Mouse (Mus musculus) heart, embryonic 16.5 days (tissue): ENCODE measurements around the gene Agbl3. TPM values are rescaled to one million over a fixed set of nuclear protein-coding genes. Genes with fewer than 3 reads are reported as not detected.

ENCODE experiments used
- ATAC-seq: fragments of 200-750 bp; cut with Nextera tagmentation; replicated peaks from 2 replicates; pipeline ENCODE4 v1.8.0; 2017; ENCODE audit warnings: moderate number of reproducible peaks; ENCODE audit not compliant: insufficient read depth, low FRiP score; ENCODE audit errors: extremely low read depth
- H3K27ac ChIP-seq: fragments of 300-500 bp; sonication (generic); 2 replicates; pipeline ENCODE4 v1.5.1; 2014; ENCODE audit warnings: mild to moderate bottlenecking, low read length, control low read depth, moderate library complexity
- H3K27me3 ChIP-seq: fragments of 300-500 bp; sonication (generic); 2 replicates; pipeline ENCODE4 v1.6.1; 2014; ENCODE audit warnings: low read length, mixed read lengths; ENCODE audit not compliant: control insufficient read depth, insufficient read depth
- H3K36me3 ChIP-seq: fragments of 300-500 bp; sonication (generic); 2 replicates; pipeline ENCODE4 v1.6.1; 2014; ENCODE audit not compliant: control insufficient read depth, insufficient read depth
- H3K4me1 ChIP-seq: fragments of 300-500 bp; sonication (generic); 2 replicates; pipeline ENCODE4 v1.6.1; 2014; ENCODE audit warnings: low read length, mixed read lengths; ENCODE audit not compliant: control insufficient read depth, insufficient read depth
- H3K4me2 ChIP-seq: fragments of 300-500 bp; sonication (generic); 2 replicates; pipeline ENCODE4 v1.6.1; 2014; ENCODE audit warnings: low read depth, mild to moderate bottlenecking, control low read depth, low read length
- H3K4me3 ChIP-seq: fragments of 300-500 bp; sonication (generic); 2 replicates; pipeline ENCODE4 v1.5.1; 2014; ENCODE audit warnings: mild to moderate bottlenecking, control low read depth, low read length
- H3K9ac ChIP-seq: fragments of 300-500 bp; sonication (generic); 2 replicates; pipeline ENCODE4 v1.6.1; 2014; ENCODE audit warnings: low read length, control low read depth
- H3K9me3 ChIP-seq: fragments of 300-500 bp; sonication (generic); replicated peaks from 2 replicates; pipeline ENCODE4 v1.6.1; 2016; ENCODE audit warnings: low read length; ENCODE audit not compliant: control insufficient read depth
- WGBS: fragments of 180-500 bp; shearing (Covaris S2); extraction: QIAGEN DNeasy Blood & Tissue Kit; methylation state at CpG from one replicate; pipeline ENCODE4 v1.1.7; 2014; 5-methylcytosine and 5-hydroxymethylcytosine counted together
- polyA plus RNA-seq: library from polyadenylated mRNA; unstranded; fragments of >200 nt; fragmentation: Nextera tagmentation; extraction: Ambion mirVana; gene quantifications from 2 replicates; pipeline ENCODE4 v1.2.1, GENCODE M21; 2015

Gene Agbl3
- polyA plus RNA-seq, result 4.4 and 7.9 TPM in 2 replicates

DNA sequence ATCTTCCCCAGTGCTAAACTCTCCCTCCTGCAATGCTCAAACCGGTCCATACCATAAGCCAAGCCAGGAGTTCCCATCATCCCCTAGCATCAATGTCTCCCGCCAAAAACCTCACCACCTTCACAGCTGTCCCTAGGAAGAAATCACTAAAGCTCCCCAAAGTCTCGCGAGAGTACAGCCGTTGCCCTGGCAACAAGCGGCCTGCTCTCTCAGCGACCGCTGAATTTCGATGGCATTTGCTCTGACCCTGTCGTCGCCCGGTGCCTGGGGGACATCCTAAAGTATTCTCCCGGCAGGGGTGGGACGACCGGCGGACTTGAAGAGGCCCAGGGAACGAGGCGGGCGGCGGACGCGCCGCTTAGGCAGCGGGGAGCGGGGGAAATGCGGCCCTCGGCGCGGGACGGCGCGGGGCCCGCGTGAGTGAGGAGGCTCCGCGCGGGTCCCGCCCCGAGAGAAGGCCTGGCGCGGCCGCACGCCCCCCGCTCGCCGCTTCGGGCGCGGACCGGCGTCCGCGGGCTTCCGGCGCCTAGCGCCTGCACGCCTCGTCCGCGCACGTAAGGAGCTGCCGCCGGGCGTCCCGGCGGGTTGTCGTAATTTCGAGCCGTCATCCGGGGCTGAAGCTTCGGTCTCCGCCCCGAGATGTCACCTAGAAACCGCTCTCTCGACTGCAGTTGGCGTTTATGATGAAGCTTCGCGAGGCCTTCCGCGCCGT is at the start of gene Agbl3:
Gene Agbl3 (plus strand): TSS at position 202 of the 712 bp plus-strand sequence.
- peak within 1 kb of the TSS; percentile 79 for H3K4me3 ChIP-seq
- peak; percentile 89 for ATAC-seq
- H3K9me3 ChIP-seq, result no peaks in the 10 kb centered on the region
- WGBS, result under 1% methylated on average over 76 of the region's 81 CpGs
- no peaks in the 10 kb centered on the region; the same call in 1 of the 2 replicates for H3K4me1 ChIP-seq
- H3K4me2 ChIP-seq, result peak within 1 kb of the TSS; percentile 83
- peak within 1 kb of the TSS; percentile 99 for H3K27ac ChIP-seq
- peak within 1 kb of the TSS; percentile 96 for H3K9ac ChIP-seq
- no peaks in the 10 kb centered on the region for H3K27me3 ChIP-seq
- H3K36me3 ChIP-seq, result no peaks in the 10 kb centered on the region

DNA sequence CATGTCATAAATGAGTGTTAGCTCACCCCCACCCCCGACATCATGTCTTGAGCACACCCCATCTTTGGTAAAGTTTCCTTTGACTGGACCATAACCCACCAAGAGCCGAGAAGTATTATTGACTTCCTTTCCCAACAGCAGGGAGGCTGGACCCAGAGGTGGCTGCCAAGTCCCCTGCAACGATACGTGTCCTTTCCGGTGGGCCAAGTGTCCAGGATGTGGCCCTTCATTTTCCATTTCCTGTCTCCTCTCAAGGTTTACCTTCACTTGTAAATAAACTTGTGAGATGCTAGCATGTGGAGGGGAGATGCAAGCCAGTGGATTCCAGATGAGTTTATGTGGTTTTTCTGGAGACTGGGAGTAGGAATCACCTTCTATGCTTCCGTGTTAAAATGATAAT is 49.2 kb upstream of the Agbl3 start:
- Histone ChIP-seq H3K27ac (0 out of 2 replicates have a peak overlapping the region, but pooled peaks have one; percentile 12), H3K4me2 (no peak overlapping the region), H3K27me3 (no peaks in the 10 kb centered on the region), H3K36me3 (no peaks in the 10 kb centered on the region), H3K4me3 (no peak overlapping the region), H3K4me1 (peaks cover 34% of the 10 kb centered on the region), H3K9ac (no peak overlapping the region), H3K9me3 (no peaks in the 10 kb centered on the region)
- ATAC-seq, result no peak
- whole genome bisulfite sequencing, result 68% methylated on average over 6 of the region's 6 CpGs

DNA sequence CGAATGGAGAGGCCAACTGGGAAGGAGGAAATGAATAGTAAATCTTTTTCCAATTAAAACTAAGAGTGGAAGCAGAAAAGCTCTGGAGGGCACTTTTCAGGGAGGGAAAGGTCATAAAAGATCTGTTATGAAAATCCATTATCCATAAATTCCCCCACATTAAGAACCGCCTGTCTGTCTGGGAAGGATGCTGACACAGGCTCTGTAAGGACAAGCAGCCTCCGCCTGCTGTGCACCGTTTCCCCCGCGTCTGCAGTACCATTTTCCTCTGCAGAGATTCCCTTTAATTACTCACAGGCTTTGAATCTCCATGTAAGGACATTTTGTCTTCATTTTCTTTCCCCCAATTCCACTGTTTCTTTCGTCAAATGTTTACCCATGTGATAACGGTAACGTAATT is 48.7 kb upstream of the Agbl3 start:
- no peaks in the 10 kb centered on the region for H3K27me3 ChIP-seq
- peaks cover 31% of the 10 kb centered on the region for H3K4me1 ChIP-seq
- H3K36me3 ChIP-seq, result no peaks in the 10 kb centered on the region
- WGBS, result 84% methylated on average over 9 of the region's 9 CpGs
- H3K9me3 ChIP-seq, result no peaks in the 10 kb centered on the region
- no peak for ATAC-seq
- H3K4me2 ChIP-seq, result no peak overlapping the region
- no peak overlapping the region for H3K9ac ChIP-seq
- no peak overlapping the region for H3K4me3 ChIP-seq
- 0 out of 2 replicates have a peak overlapping the region, but pooled peaks have one; percentile 12 for H3K27ac ChIP-seq

DNA sequence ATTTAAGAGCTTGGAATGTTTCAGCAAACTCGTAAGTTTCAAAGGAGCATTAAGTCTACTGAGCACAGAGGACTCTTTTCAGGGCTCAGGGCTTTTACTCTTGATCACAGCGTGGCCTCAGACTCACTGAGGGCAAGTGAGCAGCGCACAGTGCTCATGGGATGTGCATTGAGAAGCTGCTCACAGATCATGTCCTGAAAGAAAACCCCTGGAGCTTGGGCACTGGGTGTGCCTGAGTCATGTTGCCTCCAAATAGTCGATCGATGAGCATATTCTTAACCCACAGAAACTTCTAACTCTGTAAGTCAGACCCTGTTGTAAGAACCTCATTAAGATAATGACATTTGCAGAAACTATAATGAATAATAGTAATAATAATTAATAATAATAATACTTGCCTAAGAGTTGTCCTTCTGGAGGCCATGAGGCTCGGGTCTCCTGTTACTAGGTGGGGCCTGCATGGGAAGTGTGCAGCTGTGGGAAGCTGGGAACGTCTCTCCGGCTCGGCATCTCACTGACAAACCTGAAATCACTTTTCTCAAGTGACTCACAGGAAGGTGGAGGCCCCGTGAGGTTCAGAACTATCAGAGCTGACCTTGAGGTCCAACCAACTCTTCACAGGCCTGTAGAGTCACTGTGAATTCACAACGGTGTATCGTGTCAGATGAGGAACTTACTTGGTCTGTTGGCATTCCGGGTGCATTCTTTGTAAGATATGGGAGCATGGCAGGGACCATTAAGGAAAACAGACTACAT is 45.1 kb upstream of the Agbl3 start:
- H3K9me3 ChIP-seq, result no peaks in the 10 kb centered on the region
- H3K4me1 ChIP-seq, result peaks cover 17% of the 10 kb centered on the region
- no peak overlapping the region for H3K9ac ChIP-seq
- no peaks in the 10 kb centered on the region for H3K36me3 ChIP-seq
- H3K4me3 ChIP-seq, result no peak overlapping the region
- ATAC-seq, result no peak; the same call in 1 of the 2 replicates
- H3K27ac ChIP-seq, result peak overlapping the region; percentile 64
- no peaks in the 10 kb centered on the region for H3K27me3 ChIP-seq
- H3K4me2 ChIP-seq, result no peak overlapping the region
- WGBS, result 48% methylated on average over 13 of the region's 13 CpGs

GRCm38 (mm10) chr6:34736934-34737333 is 43.3 kb upstream of the Agbl3 start:
- Histone ChIP-seq H3K27ac (no peak overlapping the region), H3K36me3 (peaks cover 4% of the 10 kb centered on the region), H3K4me3 (no peak overlapping the region), H3K9me3 (no peaks in the 10 kb centered on the region), H3K4me1 (peaks cover 13% of the 10 kb centered on the region), H3K27me3 (no peaks in the 10 kb centered on the region), H3K9ac (no peak overlapping the region), H3K4me2 (no peak overlapping the region)
- WGBS, result 67% methylated on average over 2 of the region's 2 CpGs
- ATAC-seq, result no peak

DNA sequence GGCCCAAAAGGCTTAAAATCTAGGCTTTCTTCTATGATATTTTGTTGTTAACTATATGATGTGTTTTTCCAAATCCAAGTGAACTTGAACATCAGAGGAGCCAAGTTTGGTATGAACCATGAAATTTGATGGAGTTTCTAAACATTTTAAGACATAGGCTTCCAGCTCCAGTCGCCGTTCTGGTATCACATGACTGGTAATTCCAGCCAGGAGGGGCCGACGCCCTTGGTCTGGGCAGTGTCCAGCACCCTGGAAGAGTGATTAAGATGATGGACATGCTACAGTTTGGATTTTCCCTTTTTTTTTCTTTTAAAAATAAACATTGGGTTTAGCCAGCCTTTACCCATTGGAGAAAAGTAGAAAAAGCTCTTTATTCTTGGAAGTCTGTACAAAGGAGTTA is 36.3 kb upstream of the Agbl3 start:
- peaks cover 2% of the 10 kb centered on the region; the same call in 1 of the 2 replicates for H3K4me1 ChIP-seq
- H3K9me3 ChIP-seq, result no peaks in the 10 kb centered on the region
- H3K36me3 ChIP-seq, result peaks cover 20% of the 10 kb centered on the region
- ATAC-seq, result no peak
- H3K27me3 ChIP-seq, result no peaks in the 10 kb centered on the region
- no peak overlapping the region for H3K27ac ChIP-seq
- H3K9ac ChIP-seq, result no peak overlapping the region
- H3K4me3 ChIP-seq, result no peak overlapping the region
- H3K4me2 ChIP-seq, result no peak overlapping the region
- WGBS, result 66% methylated on average over 4 of the region's 4 CpGs

- no peak for ATAC-seq
- H3K27ac ChIP-seq, result no peak overlapping the region
- no peaks in the 10 kb centered on the region for H3K27me3 ChIP-seq
- no peak overlapping the region for H3K4me3 ChIP-seq
- H3K9me3 ChIP-seq, result no peaks in the 10 kb centered on the region
- H3K4me1 ChIP-seq, result peaks cover 8% of the 10 kb centered on the region
- H3K4me2 ChIP-seq, result no peak overlapping the region
- no peak overlapping the region for H3K9ac ChIP-seq
- H3K36me3 ChIP-seq, result peaks cover 16% of the 10 kb centered on the region
- WGBS, result 60% methylated on average over 6 of the region's 6 CpGs
Observed at GRCm38 (mm10) chr6:34747846-34748245, 32.4 kb upstream of the Agbl3 start.

DNA sequence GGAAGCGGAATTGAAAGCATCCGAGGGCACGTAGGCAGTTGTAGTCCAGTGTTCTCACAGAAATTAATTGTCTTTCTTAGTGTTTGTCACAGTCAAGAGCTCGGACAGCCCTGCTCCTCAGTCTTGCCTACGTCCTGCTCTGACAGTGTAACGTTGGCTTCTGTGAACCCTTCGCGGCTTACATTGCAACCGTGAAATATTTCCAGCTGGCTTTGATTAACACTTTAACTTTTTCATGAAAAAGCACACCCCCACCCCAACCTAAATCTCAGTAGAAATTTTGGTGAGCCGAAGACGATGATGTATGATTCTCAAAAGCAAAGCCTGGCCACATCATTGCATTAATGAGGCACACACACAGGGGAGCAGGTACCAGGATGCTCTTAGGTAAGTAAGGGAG is 31.7 kb upstream of the Agbl3 start:
- Histone ChIP-seq H3K4me3 (no peak overlapping the region), H3K9me3 (no peaks in the 10 kb centered on the region), H3K9ac (no peak overlapping the region), H3K36me3 (peaks cover 16% of the 10 kb centered on the region), H3K4me1 (peaks cover 9% of the 10 kb centered on the region), H3K27ac (no peak overlapping the region), H3K4me2 (no peak overlapping the region), H3K27me3 (no peaks in the 10 kb centered on the region)
- no peak for ATAC-seq
- WGBS, result 85% methylated on average over 11 of the region's 11 CpGs

DNA sequence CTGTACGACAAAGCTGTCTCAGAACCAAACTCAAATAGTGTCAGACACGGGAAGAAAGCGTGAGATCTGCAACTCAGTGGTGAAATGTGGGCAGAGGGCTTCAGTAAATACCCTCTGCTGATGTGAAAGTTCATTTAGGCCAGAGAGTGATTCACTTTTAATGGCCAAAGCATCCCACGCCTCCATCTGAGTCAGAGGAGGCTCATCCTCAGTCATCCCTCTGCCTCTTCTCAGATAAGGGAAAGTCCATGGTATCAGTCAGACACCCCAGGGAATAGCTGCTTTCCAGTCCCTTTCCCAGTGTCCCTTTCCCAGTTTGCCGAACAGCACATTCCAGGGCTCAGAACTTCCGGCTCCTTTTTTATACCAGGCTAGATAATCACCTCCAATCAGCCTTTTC is 30.7 kb upstream of the Agbl3 start:
- Histone ChIP-seq H3K9ac (no peak overlapping the region), H3K4me2 (no peak overlapping the region), H3K4me1 (peaks cover 9% of the 10 kb centered on the region), H3K9me3 (no peaks in the 10 kb centered on the region), H3K27ac (no peak overlapping the region; the same call in 1 of the 2 replicates), H3K27me3 (no peaks in the 10 kb centered on the region), H3K36me3 (peaks cover 15% of the 10 kb centered on the region), H3K4me3 (no peak overlapping the region)
- no peak for ATAC-seq
- WGBS, result 61% methylated on average over 6 of the region's 6 CpGs
